Mouse (Mus musculus): ENCODE measurements at regions not wholly inside any gene's neighbourhood (a gene's known extent, or its start where the extent isn't known, plus 50 kb on each side); places are given as distances from the start of the nearest gene placed in this dataset.

DNA sequence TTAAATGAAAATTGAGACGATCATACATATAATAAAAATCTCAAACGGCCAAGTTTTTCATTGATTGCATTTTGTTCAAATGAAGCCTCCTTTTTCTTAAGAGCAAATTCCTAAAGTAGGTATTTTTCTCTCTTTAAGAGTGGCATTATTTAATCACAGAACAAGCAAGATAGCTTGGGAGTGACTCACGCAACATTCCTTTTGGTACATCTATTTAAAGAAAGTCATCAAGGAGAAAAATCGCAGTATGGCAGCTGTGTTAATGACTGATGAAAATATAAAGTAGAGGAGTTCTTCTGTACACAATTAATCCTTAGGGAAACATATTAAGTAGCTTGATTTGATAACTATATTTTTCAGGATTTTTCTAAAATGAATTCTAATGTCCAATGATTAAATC lies 448.0 kb upstream of the Ccnh start:
- TF ChIP-seq ZNF384 (IDR thresholded peaks at IDR 0.05; ENCODE audit: low read depth, low read length), result no peak
- no peak for TF ChIP-seq MAFK (IDR thresholded peaks at IDR 0.05; ENCODE audit: insufficient read depth, low read depth, low read length)
- no peak for TF ChIP-seq CHD2 (IDR thresholded peaks at IDR 0.05; ENCODE audit: low read depth, low read length)

Measured in ES-E14 (cell line).